Mouse (Mus musculus) cerebellum, adult 2 months (tissue): ENCODE measurements at regions not wholly inside any gene's neighbourhood (a gene's known extent, or its start where the extent isn't known, plus 50 kb on each side); places are given as distances from the start of the nearest gene placed in this dataset.

Source experiments
- CTCF ChIP-seq: fragments of 200-500 bp; IDR thresholded peaks from 2 replicates; pipeline ENCODE4 v1.5.1; 2011; ENCODE audit warnings: low read depth, mild to moderate bottlenecking, control low read depth, low read length, moderate library complexity, borderline replicate concordance; ENCODE audit not compliant: insufficient read depth
- POLR2A ChIP-seq: fragments of 200-500 bp; IDR thresholded peaks from 2 replicates; pipeline ENCODE4 v1.6.1; 2011; ENCODE audit warnings: low read length, control low read depth, borderline replicate concordance; ENCODE audit not compliant: insufficient read depth

DNA sequence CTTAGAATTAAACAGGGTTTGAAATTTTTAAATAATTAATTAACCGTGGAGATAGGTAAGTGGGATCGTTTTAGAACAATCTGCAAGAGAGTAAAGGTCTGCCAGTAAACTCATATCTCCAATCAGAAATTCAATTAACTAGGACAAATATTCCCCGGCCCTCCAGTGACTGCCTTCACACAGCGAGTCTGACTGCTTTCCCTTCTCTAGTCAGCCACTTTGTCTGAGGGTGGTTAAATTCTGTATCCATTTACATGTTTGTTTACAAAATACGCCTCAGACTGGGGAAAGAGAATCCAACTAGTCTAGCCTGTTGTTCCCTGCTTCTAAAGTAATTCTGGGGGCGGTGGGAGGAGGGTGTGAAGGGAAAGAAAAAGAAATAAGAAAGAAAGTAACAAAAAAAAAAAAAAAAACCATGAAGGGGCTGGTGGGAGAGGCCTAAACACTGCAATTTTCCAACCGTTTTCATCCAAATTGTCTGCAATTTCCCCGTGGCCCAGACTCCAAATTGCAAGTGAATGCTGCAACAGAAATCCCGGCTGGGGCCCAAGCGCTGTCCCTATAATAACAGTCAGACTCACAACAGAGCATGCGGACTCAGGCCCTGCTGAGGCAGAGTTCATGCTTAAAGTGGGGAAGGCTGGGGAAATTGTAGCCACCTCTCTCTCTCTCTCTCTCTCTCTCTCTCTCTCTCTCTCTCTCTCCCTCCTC, 336.3 kb downstream of the Gm9195 start:
- no peak for TF ChIP-seq CTCF
- no peak for TF ChIP-seq POLR2A
